Mouse (Mus musculus): ENCODE measurements around the gene Dolpp1.
A peak's percentile ranks its signal among the peaks of the same experiment; 100 is the strongest.
"Not testable (repeated sequence)": the region's sequence is repeated elsewhere in the genome, so short reads cannot be mapped to it uniquely, and the experiment has no call there.

The Dolpp1 gene

DNA sequence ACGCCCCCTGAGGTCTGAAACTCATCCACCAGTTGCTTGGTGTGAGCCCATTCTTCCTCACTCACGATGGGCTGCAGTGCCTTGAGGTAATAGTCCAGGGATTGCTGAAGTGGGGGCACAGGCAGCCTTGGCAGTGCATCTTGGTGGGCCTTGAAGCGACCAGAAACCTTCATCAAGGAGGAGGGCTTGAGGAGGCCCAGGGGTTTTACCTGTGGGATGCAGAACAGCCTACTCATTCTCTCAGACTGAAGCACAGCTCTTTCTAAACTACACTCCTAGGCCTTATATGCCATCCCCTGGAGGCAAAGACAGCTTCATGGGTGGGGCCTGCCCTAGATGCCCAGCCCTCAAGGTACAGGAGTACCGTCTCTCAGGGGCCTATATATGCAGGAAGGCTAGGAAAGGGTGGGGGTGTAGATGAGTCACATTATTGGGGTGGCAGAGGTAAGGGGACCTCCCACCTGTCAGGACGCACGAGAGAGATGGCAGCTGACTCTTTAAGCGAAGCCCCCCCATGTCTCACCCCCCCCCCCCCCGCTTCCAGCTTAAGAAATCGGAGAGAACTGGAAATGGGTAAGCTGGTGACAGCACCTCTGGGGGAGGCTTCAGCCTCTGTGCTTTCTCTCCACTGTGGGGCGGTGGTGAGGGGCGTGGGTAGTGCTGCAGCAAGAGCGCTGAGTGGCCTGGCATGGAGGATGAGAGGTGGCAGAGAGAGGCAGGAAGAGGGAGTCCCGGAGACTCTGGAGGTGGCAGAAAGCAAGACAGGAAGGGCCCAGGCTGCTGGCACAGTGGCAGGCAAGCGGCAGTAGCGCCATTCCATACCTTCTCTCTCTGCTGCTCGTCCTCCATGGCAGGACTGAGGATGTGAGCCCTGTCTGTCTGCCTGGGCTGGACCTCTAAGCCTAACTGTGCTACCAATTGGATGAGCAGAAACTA, 21.3 kb downstream of the Dolpp1 start:
- no peak for DNase-seq

GRCm38 (mm10) chr2:30414101-30414500, 22.0 kb downstream of the Dolpp1 start:
- no peak for DNase-seq

- DNase-seq: no peak
These were observed 22.6 kb downstream of the Dolpp1 start for GRCm38 (mm10) chr2:30414681-30415080.

DNA sequence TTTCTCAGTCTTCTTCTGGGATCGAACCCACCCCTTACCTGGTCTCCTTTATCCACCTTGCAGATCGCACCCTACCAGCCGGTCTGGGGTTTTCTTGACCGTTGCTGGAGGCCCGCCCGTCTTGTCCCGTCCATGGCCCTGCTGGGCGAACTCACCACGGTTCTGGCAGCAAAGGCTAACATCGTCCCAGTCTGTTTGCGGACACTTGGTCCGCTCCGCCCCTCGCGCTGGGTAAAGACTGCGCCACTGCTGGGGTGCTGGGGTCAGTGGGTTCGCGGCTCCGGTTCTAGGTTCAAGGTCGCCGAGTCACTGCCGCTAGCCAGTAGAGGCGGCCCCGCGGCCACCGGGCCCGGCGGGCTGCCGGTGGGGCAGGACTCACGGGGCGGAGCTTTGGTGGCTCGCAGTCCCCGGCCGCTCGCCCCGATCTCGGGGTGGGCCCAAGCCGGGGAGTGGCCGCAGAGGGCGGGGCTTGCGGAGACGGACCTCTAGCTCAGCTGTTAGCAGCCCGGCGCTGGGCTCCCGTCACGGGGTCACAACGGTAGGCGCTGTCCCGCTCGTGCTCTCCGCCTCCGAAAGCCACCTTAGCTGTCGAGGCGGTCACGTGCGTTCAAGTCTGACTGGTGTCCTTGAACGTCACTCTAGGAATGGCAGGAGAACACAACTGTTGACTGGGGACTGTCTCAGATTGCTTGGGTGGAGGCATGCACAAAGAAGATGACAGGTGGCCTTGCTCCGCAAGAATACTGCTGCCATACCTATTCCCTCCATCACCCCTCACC, 23.3 kb downstream of the Dolpp1 start, which contains the start of gene Crat:
TSS of gene Crat (minus strand) at position 657 of the 779 bp plus-strand sequence.
- DNase-seq: peak; percentile 92

- DNase-seq: peak; percentile 95
These were observed 24.0 kb downstream of the Dolpp1 start, which contains the start of gene Ptpa for GRCm38 (mm10) chr2:30415936-30416648. Ptpa (plus strand) TSS chr2:30416039.

- DNase-seq: no peak
These were observed 24.6 kb downstream of the Dolpp1 start for GRCm38 (mm10) chr2:30416649-30416965.

DNA sequence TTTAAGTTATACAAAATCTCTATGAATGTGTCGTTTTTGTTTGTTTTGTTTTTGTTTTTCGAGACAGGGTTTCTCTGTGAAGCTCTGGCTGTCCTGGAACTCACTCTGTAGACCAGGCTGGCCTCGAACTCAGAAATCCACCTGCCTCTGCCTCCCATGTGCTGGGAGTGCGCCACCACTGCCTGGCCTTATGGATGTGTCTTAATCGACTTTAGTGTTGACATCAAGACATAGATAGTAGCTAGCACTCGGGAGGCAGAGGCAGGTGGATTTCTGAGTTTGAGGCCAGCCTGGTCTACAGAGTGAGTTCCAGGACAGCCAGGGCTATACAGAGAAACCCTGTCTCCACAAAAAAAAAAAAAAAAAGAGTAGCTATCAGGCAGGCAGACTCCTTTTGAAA, 25.1 kb downstream of the Dolpp1 start:
- DNase-seq: not testable (repeated sequence)

GRCm38 (mm10) chr2:30417595-30418165, 25.6 kb downstream of the Dolpp1 start:
- DNase-seq: no peak

- no peak for DNase-seq
These were observed 26.2 kb downstream of the Dolpp1 start for GRCm38 (mm10) chr2:30418259-30418658.

DNA sequence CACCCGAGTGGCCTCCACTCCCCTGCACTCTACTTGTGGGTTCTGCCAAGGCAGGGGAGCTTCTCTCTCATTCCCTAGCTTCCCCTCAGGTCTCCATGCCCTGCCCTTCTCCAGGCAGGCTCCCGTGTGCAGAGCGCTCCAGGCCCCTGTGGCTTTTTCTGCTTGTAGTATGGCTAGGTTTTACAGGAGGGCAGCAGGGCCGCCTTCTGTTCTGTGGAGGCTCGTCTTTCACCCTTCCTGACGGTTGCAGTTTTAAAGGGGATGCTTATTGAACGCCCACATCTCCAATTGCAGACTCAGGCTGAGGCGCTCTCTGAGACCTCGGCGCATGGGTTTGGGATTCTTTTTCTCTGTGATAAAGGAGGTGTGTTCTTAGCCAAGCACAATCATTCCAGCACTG, 27.1 kb downstream of the Dolpp1 start:
- peak; percentile 58 for DNase-seq

DNA sequence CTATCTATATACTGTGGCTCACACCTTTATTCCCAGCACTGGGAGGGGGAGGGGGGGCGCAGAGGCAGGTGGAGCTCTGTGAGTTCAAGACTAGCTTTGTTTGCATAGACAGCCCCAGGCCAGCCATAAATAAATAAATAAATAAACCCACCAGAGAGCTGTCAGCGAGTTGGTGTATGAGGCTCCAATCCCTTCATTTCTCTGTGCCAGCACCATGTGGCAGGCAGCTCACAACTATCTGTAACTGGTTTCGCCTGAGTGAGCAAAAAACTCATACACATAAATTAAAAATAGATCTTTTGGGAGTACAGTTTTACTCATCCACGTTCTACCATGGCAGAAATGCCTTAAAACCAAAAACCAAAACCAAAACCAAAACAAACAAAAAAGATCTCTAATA, 29.4 kb downstream of the Dolpp1 start:
- DNase-seq: no peak

DNA sequence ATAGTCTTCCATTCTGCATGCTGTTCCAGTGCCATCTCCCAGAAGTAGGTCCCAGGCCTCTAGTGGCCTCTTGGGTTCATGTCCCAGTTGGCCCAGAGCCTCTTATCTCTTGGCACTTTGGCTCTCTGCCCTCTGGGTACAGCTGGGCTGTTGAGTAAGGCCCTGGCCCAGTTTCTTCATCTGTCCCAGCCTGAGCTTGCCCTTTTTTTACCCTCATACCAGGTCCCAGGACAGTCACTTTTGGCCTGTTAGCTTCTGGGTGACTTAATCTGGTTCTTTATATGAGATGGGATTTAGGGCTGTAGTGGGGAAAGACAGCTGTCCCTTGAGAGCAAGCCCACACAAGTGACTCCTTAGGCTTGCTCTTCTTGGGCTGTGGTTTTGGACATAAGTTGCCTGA, 37.1 kb downstream of the Dolpp1 start:
- DNase-seq: no peak

GRCm38 (mm10) chr2:30435326-30436155, 43.5 kb downstream of the Dolpp1 start:
- DNase-seq: peak; percentile 81

DNA sequence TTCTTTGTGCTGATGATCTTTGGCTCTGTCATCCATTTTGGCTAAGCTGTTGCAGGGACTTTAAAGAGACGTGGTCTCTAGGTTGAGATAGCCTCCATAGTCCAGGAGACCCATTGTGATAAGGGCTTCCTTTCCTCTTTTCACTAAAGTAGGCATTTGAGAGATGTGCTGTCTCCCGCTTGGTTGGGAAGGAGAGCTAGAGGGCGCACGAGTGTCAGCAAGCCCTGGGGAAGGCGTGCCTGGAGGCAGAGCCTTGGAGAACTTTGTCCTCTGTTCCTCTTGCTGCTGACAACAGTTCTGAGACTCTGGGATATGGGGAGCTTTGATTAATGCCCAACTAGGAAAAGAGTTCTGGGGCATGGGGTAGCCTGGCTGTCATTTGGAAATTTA, 44.1 kb downstream of the Dolpp1 start:
- DNase-seq: no peak

GRCm38 (mm10) chr2:30436809-30437208, 44.8 kb downstream of the Dolpp1 start:
- no peak for DNase-seq

DNA sequence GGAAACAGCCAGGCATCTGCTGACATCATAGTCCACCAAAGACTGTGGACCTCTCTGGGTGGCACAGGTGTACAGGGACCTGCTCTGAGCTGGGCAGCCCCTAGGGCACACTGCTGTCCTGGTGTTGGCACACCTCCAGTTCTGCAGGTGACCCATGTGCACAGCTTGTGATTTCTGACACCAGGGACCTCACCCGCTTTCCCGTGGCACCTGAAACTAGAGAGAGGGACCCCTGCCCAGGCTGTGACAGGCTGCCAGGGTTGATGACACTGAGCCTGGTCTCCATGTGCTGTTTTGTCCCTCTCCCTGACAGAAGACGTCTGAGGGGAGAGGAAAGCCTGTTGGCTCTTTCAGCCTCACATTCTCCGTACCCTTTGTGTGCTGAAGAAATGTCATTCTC, 45.7 kb downstream of the Dolpp1 start:
- DNase-seq: no peak

GRCm38 (mm10) chr2:30439631-30440030, 47.6 kb downstream of the Dolpp1 start:
- no peak for DNase-seq

DNA sequence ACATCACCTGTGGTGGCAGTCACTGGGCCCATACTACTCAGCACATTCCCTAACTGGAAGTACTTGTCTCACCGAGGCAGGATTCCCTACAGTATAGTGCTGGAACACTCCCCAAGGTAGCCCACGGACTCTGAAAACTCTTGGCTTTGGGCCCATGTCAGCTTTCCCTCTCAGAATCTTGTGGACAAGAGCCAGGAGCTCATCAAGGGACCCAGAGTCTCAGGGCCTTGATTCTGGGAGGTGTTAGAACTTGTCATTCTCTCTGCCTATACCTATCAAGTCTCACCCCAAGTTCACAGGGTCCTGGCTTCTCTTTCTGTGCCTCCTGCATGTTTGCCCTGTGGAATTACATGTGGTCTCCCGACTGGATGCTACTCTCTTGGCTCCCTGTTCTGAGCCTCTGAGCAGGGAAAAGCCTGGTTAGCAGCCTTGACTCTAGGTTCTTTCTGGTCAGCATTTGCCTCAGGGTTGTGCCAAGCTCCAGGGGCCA, 48.2 kb downstream of the Dolpp1 start:
- DNase-seq: no peak

DNA sequence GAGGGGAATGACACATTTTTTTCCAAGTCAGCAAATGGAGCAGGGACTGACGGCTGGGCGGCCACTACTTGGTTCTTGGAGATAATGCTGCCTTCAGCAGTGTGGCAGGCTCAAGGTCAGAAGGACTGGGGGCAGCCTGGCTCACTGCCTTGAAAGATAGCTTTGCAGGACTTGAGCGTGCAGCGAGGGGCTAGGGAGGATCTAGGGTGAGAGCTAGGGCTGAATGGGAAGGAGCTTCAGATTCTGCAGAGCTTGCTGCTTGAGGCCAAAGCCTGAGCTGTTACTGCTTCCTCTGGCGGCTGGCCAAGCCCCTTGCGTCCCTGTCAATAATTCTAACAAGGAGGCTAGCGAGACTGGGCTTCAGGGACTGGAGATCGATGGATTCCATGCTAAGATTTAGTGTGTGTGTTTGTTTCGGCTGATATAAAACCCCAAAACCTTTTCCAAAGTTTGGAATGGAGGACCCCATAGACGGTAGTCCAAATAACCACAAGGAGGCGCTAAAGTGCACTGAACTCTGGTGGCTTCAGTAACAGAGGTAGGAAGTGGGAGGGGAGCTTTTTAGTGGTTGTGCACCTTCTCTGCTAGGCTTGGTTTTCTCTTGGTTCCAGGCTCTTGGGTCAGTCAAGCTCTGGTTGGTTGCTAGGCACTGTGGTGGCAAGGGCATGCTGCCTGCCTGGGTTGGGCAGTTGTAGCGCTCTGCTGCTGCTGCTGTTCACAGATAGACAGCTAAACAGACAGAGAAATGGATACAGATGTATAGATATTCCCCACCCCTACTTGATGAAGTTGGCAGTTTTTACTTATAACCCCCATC, 48.9 kb downstream of the Dolpp1 start:
- DNase-seq: peak; percentile 95
